Mouse (Mus musculus) midbrain, embryonic 13.5 days (tissue): ENCODE data around the gene Arpc1b. TPM values are rescaled to one million over a fixed set of nuclear protein-coding genes. Genes with fewer than 3 reads are reported as not detected.

ENCODE experiments used
- ATAC-seq: fragments of 200-750 bp; cut with Nextera tagmentation; 2 replicates; pipeline ENCODE4 v1.8.0; 2017; ENCODE audit warnings: mild to moderate bottlenecking, moderate TSS enrichment, moderate library complexity
- H3K27ac ChIP-seq: fragments of 300-500 bp; sonication (generic); 2 replicates; pipeline ENCODE4 v1.5.1; 2015; ENCODE audit warnings: inconsistent platforms, mild to moderate bottlenecking, moderate library complexity
- H3K27me3 ChIP-seq: fragments of 300-500 bp; sonication (generic); 2 replicates; pipeline ENCODE4 v1.6.1; 2015; ENCODE audit warnings: mild to moderate bottlenecking, inconsistent platforms
- H3K36me3 ChIP-seq: fragments of 300-500 bp; sonication (generic); 2 replicates; pipeline ENCODE4 v1.6.1; 2015; ENCODE audit warnings: mild to moderate bottlenecking, inconsistent platforms
- H3K4me1 ChIP-seq: fragments of 300-500 bp; sonication (generic); replicated peaks from 2 replicates; pipeline ENCODE4 v1.6.1; 2015; ENCODE audit warnings: inconsistent platforms
- H3K4me2 ChIP-seq: fragments of 300-500 bp; sonication (generic); replicated peaks from 2 replicates; pipeline ENCODE4 v1.6.1; 2015; ENCODE audit warnings: moderate library complexity, mild to moderate bottlenecking, inconsistent platforms
- H3K4me3 ChIP-seq: fragments of 300-500 bp; sonication (generic); replicated peaks from 2 replicates; pipeline ENCODE4 v1.5.1; 2015; ENCODE audit warnings: mild to moderate bottlenecking, inconsistent platforms
- H3K9ac ChIP-seq: fragments of 300-500 bp; sonication (generic); replicated peaks from 2 replicates; pipeline ENCODE4 v1.6.1; 2015; ENCODE audit warnings: mild to moderate bottlenecking, inconsistent platforms
- H3K9me3 ChIP-seq: fragments of 300-500 bp; sonication (generic); 2 replicates; pipeline ENCODE4 v1.6.1; 2016; ENCODE audit warnings: mild to moderate bottlenecking, inconsistent platforms
- WGBS: fragments of 180-500 bp; shearing (Covaris S2); methylation state at CpG from one replicate; pipeline ENCODE4 v1.1.7; 2015; 5-methylcytosine and 5-hydroxymethylcytosine counted together
- polyA plus RNA-seq: library from polyadenylated mRNA; unstranded; fragments of >200 nt; fragmentation: Nextera tagmentation; extraction: Ambion mirVana; gene quantifications from 2 replicates; pipeline ENCODE4 v1.2.1, GENCODE M21; 2015

Arpc1b gene
- polyA plus RNA-seq, 1 experiment from 2014 or later = 64.1 TPM

DNA sequence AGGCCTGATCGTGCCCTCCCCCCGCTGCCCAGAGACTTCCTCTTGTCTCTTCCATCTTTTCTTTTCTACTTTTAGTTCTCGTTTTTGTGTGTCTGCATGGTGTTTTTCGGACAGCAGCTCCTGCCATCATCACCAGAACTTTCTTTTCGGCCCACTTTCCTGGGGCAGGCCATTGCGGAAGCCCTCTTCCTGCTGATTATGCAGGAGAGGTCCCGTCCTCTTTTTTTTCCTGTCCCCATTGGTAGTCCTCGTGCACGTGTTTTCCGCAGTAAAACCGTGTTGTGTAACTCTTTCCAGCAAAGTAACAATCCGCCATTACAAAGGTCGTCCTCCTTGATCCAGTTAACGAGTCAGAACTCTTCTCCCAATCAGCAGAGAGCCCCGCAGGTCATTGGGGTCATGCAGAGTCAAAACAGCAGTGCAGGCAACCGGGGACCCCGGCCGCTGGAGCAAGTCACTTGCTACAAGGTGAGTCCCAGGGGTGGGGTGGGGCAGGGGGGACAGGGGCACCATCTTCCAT is 64.5 kb downstream of the Arpc1b start:
- peaks cover 100% of the 10 kb centered on the region for H3K36me3 ChIP-seq
- H3K27me3 ChIP-seq = no peaks in the 10 kb centered on the region
- ATAC-seq = no peak
- 92% methylated on average over 18 of the region's 18 CpGs for WGBS
- no peak overlapping the region for H3K4me3 ChIP-seq
- H3K4me2 ChIP-seq = no peak overlapping the region
- H3K9me3 ChIP-seq = no peaks in the 10 kb centered on the region
- no peaks in the 10 kb centered on the region for H3K4me1 ChIP-seq
- H3K9ac ChIP-seq = no peak overlapping the region
- no peak overlapping the region for H3K27ac ChIP-seq

Other genes with a start within 250 kb of the Arpc1b start
- gene Smurf1, start 148.4 kb upstream of the Arpc1b start, polyA plus RNA-seq = 26.9 and 32.2 TPM in 2 replicates
- gene Gm4871, start 81.5 kb upstream of the Arpc1b start, polyA plus RNA-seq = not detected in 2 replicates
- gene 1700018F24Rik, start 71.2 kb upstream of the Arpc1b start, polyA plus RNA-seq = not detected in 2 replicates
- 250 and 259 TPM in 2 replicates for gene Arpc1a, start 30.4 kb upstream of the Arpc1b start, polyA plus RNA-seq
- gene Kpna7, start 30.2 kb upstream of the Arpc1b start, polyA plus RNA-seq = not detected in 2 replicates
- 131 TPM in 2 replicates for gene Pdap1, start 26.0 kb downstream of the Arpc1b start, polyA plus RNA-seq
- 228 and 231 TPM in 2 replicates for gene Bud31, start 26.1 kb downstream of the Arpc1b start, polyA plus RNA-seq
- 22.1 and 22.8 TPM in 2 replicates for gene Ptcd1, start 52.9 kb downstream of the Arpc1b start, polyA plus RNA-seq
- 57.2 and 58.9 TPM in 2 replicates for gene Cpsf4, start 53.0 kb downstream of the Arpc1b start, polyA plus RNA-seq
- 677 and 698 TPM in 2 replicates for gene Atp5j2, start 77.8 kb downstream of the Arpc1b start, polyA plus RNA-seq
- 13.8 and 15.0 TPM in 2 replicates for gene Zkscan14, start 87.7 kb downstream of the Arpc1b start, polyA plus RNA-seq
- 18.9 and 19.7 TPM in 2 replicates for gene Zkscan5, start 90.3 kb downstream of the Arpc1b start, polyA plus RNA-seq
- 38.7 and 40.9 TPM in 2 replicates for gene Zfp655, start 117.5 kb downstream of the Arpc1b start, polyA plus RNA-seq
- gene Zscan25, start 166.3 kb downstream of the Arpc1b start, polyA plus RNA-seq = 0.95 and 1.00 TPM in 2 replicates
- gene Cyp3a57, start 231.1 kb downstream of the Arpc1b start, polyA plus RNA-seq = not detected in 2 replicates